Mouse (Mus musculus) cerebellum, adult 8-10 months (tissue): Measurements from ENCODE around the gene Hps4.
"Not testable (repeated sequence)": the region's sequence is repeated elsewhere in the genome, so short reads cannot be mapped to it uniquely, and the experiment has no call there.

Experiments
- DNase-seq: peaks from one replicate; pipeline ENCODE4 v3.0.0; 2022

Gene Hps4

GRCm38 (mm10) chr5:112409274-112409673, 66.4 kb downstream of the Hps4 start:
- DNase-seq, result no peak

- DNase-seq, result no peak
Observed at GRCm38 (mm10) chr5:112411072-112411471, 68.2 kb downstream of the Hps4 start.

- DNase-seq, result no peak
Observed at GRCm38 (mm10) chr5:112411514-112412335, 68.8 kb downstream of the Hps4 start.

- not testable (repeated sequence) for DNase-seq
Observed at GRCm38 (mm10) chr5:112412781-112413180, 69.9 kb downstream of the Hps4 start.

- DNase-seq, result no peak
Observed at GRCm38 (mm10) chr5:112416673-112417072, 73.8 kb downstream of the Hps4 start.

GRCm38 (mm10) chr5:112418023-112418422, 75.1 kb downstream of the Hps4 start:
- no peak for DNase-seq

- DNase-seq, result no peak
Observed at GRCm38 (mm10) chr5:112419535-112419934, 76.7 kb downstream of the Hps4 start.

- no peak for DNase-seq
Observed at GRCm38 (mm10) chr5:112426635-112427034, 83.8 kb downstream of the Hps4 start.

- DNase-seq, result peak; percentile 70
Observed at GRCm38 (mm10) chr5:112427283-112427682, 84.4 kb downstream of the Hps4 start.
